Mouse (Mus musculus) kidney, adult 9 months (tissue): Measurements from ENCODE around the gene Slc6a3.

Experiments
- DNase-seq: peaks from one replicate; pipeline ENCODE4 v3.0.0; 2022

Gene Slc6a3

GRCm38 (mm10) chr13:73592546-73592945 lies 56.0 kb downstream of the Slc6a3 start:
- no peak for DNase-seq

GRCm38 (mm10) chr13:73596276-73596675 lies 59.7 kb downstream of the Slc6a3 start:
- no peak for DNase-seq

GRCm38 (mm10) chr13:73600217-73600616 lies 63.7 kb downstream of the Slc6a3 start:
- no peak for DNase-seq

- no peak for DNase-seq
These were observed 66.5 kb downstream of the Slc6a3 start for GRCm38 (mm10) chr13:73603046-73603445.

- peak; percentile 97 for DNase-seq
These were observed 67.1 kb downstream of the Slc6a3 start, which contains the start of gene Clptm1l for GRCm38 (mm10) chr13:73603522-73604155. Gene Clptm1l (plus strand): TSS chr13:73604006.

- no peak for DNase-seq
These were observed 67.8 kb downstream of the Slc6a3 start for GRCm38 (mm10) chr13:73604156-73604957.

- no peak for DNase-seq
These were observed 81.9 kb downstream of the Slc6a3 start for GRCm38 (mm10) chr13:73618406-73618805.

GRCm38 (mm10) chr13:73620637-73621036 lies 84.1 kb downstream of the Slc6a3 start:
- no peak for DNase-seq

GRCm38 (mm10) chr13:73626410-73626744 lies 89.8 kb downstream of the Slc6a3 start:
- no peak for DNase-seq

- DNase-seq: peak; percentile 51
These were observed 90.4 kb downstream of the Slc6a3 start, which contains the start of gene Tert for GRCm38 (mm10) chr13:73626745-73627549. Gene Tert (plus strand): TSS chr13:73626911.
